Mouse (Mus musculus): Measurements from ENCODE around the gene Kifc3. TPM values are rescaled to one million over a fixed set of nuclear protein-coding genes. Genes with fewer than 3 reads are reported as not detected.
A peak's percentile ranks its signal among the peaks of the same experiment; 100 is the strongest.

Gene Kifc3
- total and polyA plus RNA-seq, 3 experiments: 0.78 to 1.8 (median 1.7) TPM

GRCm38 (mm10) chr8:95075504-95075903, 127.1 kb downstream of the Kifc3 start:
- H3K36me3 ChIP-seq (replicated peaks in 1 of 2; ENCODE audit: control insufficient read depth in 1 of 2, insufficient read depth in 1 of 2, low read length in 1 of 2): no peaks in the 10 kb centered on the region
- no peak for DNase-seq (ENCODE audit: extremely low read depth)
- in situ Hi-C loops (cut with MboI; ENCODE audit: low pct_ligation_motif_present, low pct_unique_long_range_greater_than_20kb, low sequenced_read_pairs) (loop anchor here (10.0 to 25.0 kb wide), 2 partner anchors 131 to 137 kb away; partner anchors contain the start of gene Kifc3), dilution Hi-C loops (cut with MboI; ENCODE audit: extremely low pct_ligation_motif_present, extremely low pct_unique_long_range_greater_than_20kb, low sequenced_read_pairs) (no loop called here)
- H3K4me3 ChIP-seq (replicated peaks in 1 of 3; ENCODE audit: low read depth in 2 of 3, low read length in 2 of 3, poor library complexity in 1 of 3): no peak overlapping the region
- no peaks in the 10 kb centered on the region for H3K9me3 ChIP-seq (replicated peaks; ENCODE audit: low read length)
- TF ChIP-seq ZNF384 (IDR thresholded peaks at IDR 0.05; ENCODE audit: low read depth, low read length): no peak
- no peak for TF ChIP-seq USF2 (conservative IDR thresholded peaks at IDR 0.05; ENCODE audit: low read depth, low read length)
- no peak for TF ChIP-seq KAT2A (IDR thresholded peaks at IDR 0.05; ENCODE audit: insufficient replicate concordance, low read length)
- no peak for TF ChIP-seq MYC (IDR thresholded peaks at IDR 0.05; ENCODE audit: low read depth, low read length)
- TF ChIP-seq EP300 (IDR thresholded peaks at IDR 0.05; ENCODE audit: low read length): no peak
- TF ChIP-seq NELFE (IDR thresholded peaks at IDR 0.05; ENCODE audit: low read depth, low read length): no peak
- no peak for TF ChIP-seq BHLHE40 (IDR thresholded peaks at IDR 0.05; ENCODE audit: low read depth, low read length)
- TF ChIP-seq USF1 (IDR thresholded peaks at IDR 0.05; ENCODE audit: low read depth, low read length): no peak
- H3K27me3 ChIP-seq (replicated peaks): peaks cover 76% of the 10 kb centered on the region
- H3K9ac ChIP-seq (ENCODE audit: insufficient read depth, low read depth): no peak overlapping the region
- H3K4me1 ChIP-seq (ENCODE audit: control insufficient read depth in 1 of 2, insufficient read depth in 2 of 2): 0 out of 4 replicates have a peak, but pooled peaks cover 0 to 6% of the 10 kb centered on the region in 2 experiments
- no peak overlapping the region for H3K27ac ChIP-seq (ENCODE audit: insufficient read depth, low read depth)
- no peaks in the 10 kb centered on the region for H3K79me2 ChIP-seq (replicated peaks; ENCODE audit: control insufficient read depth, extremely low read depth, insufficient read depth, poor library complexity, severe bottlenecking)
- H3K4me2 ChIP-seq (ENCODE audit: insufficient read depth, low read depth, poor library complexity, severe bottlenecking): no peak overlapping the region

- TF ChIP-seq RAD21 (IDR thresholded peaks at IDR 0.05; ENCODE audit: low read depth, low read length) (peak; percentile 15), CTCF (conservative IDR thresholded peaks at IDR 0.05 in 1 of 2, IDR thresholded peaks at IDR 0.05 in 1 of 2; ENCODE audit: low read depth in 2 of 2, low read length in 2 of 2) (peak; percentile 65 to 74; a peak in 3 of 4 replicates), ZNF384 (IDR thresholded peaks at IDR 0.05; ENCODE audit: low read depth, low read length) (no peak), SMC3 (IDR thresholded peaks at IDR 0.05; ENCODE audit: low read depth, low read length) (peak; percentile 55; the same call in 1 of the 2 replicates)
- no peaks in the 10 kb centered on the region for H3K79me2 ChIP-seq (replicated peaks; ENCODE audit: control insufficient read depth, extremely low read depth, insufficient read depth, poor library complexity, severe bottlenecking)
- no peak overlapping the region for H3K4me3 ChIP-seq (replicated peaks in 1 of 3; ENCODE audit: low read depth in 2 of 3, low read length in 2 of 3, poor library complexity in 1 of 3)
- dilution Hi-C loops (cut with MboI; ENCODE audit: extremely low pct_ligation_motif_present, extremely low pct_unique_long_range_greater_than_20kb, low sequenced_read_pairs): no loop called here
- H3K4me2 ChIP-seq (ENCODE audit: insufficient read depth, low read depth, poor library complexity, severe bottlenecking): peak overlapping the region; percentile 60; the same call in 1 of the 2 replicates
- H3K27me3 ChIP-seq (replicated peaks): peaks cover 68% of the 10 kb centered on the region
- H3K9ac ChIP-seq (ENCODE audit: insufficient read depth, low read depth): no peak overlapping the region
- no peak overlapping the region for H3K27ac ChIP-seq (ENCODE audit: insufficient read depth, low read depth)
- peaks cover 0 to 10% of the 10 kb centered on the region in 2 experiments; a peak in 2 of 4 replicates for H3K4me1 ChIP-seq (ENCODE audit: control insufficient read depth in 1 of 2, insufficient read depth in 2 of 2)
- in situ Hi-C loops (cut with MboI; ENCODE audit: low pct_ligation_motif_present, low pct_unique_long_range_greater_than_20kb, low sequenced_read_pairs): no loop called here
- no peaks in the 10 kb centered on the region for H3K9me3 ChIP-seq (replicated peaks; ENCODE audit: low read length)
- H3K36me3 ChIP-seq (replicated peaks in 1 of 2; ENCODE audit: control insufficient read depth in 1 of 2, insufficient read depth in 1 of 2, low read length in 1 of 2): no peaks in the 10 kb centered on the region
- peak; percentile 66 for DNase-seq (ENCODE audit: extremely low read depth)
Measured at GRCm38 (mm10) chr8:95067582-95067981, 135.0 kb downstream of the Kifc3 start.

GRCm38 (mm10) chr8:95064531-95064930, 138.1 kb downstream of the Kifc3 start:
- H3K27me3 ChIP-seq (replicated peaks): peaks cover 51% of the 10 kb centered on the region
- H3K27ac ChIP-seq (ENCODE audit: insufficient read depth, low read depth): no peak overlapping the region
- dilution Hi-C loops (cut with MboI; ENCODE audit: extremely low pct_ligation_motif_present, extremely low pct_unique_long_range_greater_than_20kb, low sequenced_read_pairs): no loop called here
- H3K79me2 ChIP-seq (replicated peaks; ENCODE audit: control insufficient read depth, extremely low read depth, insufficient read depth, poor library complexity, severe bottlenecking): no peaks in the 10 kb centered on the region
- H3K4me1 ChIP-seq (ENCODE audit: control insufficient read depth in 1 of 2, insufficient read depth in 2 of 2): peaks cover 0 to 10% of the 10 kb centered on the region in 2 experiments; a peak in 2 of 4 replicates
- DNase-seq (ENCODE audit: extremely low read depth): no peak
- no peak for TF ChIP-seq GABPA (IDR thresholded peaks at IDR 0.05; ENCODE audit: insufficient replicate concordance, low read depth, low read length)
- no peak for TF ChIP-seq POLR2AphosphoS2 (IDR thresholded peaks at IDR 0.05; ENCODE audit: low read depth, low read length)
- no peak for TF ChIP-seq USF1 (IDR thresholded peaks at IDR 0.05; ENCODE audit: low read depth, low read length)
- TF ChIP-seq ELF1 (IDR thresholded peaks at IDR 0.05; ENCODE audit: low read depth, low read length): no peak
- TF ChIP-seq ZC3H11A (IDR thresholded peaks at IDR 0.05; ENCODE audit: low read depth, low read length): no peak
- TF ChIP-seq JUND (conservative IDR thresholded peaks at IDR 0.05; ENCODE audit: low read depth, low read length): no peak
- TF ChIP-seq MXI1 (IDR thresholded peaks at IDR 0.05; ENCODE audit: low read depth, low read length): no peak
- no peak overlapping the region for H3K4me3 ChIP-seq (replicated peaks in 1 of 3; ENCODE audit: low read depth in 2 of 3, low read length in 2 of 3, poor library complexity in 1 of 3)
- H3K4me2 ChIP-seq (ENCODE audit: insufficient read depth, low read depth, poor library complexity, severe bottlenecking): no peak overlapping the region
- H3K9me3 ChIP-seq (replicated peaks; ENCODE audit: low read length): peaks cover 7% of the 10 kb centered on the region
- no peak overlapping the region for H3K9ac ChIP-seq (ENCODE audit: insufficient read depth, low read depth)
- no peaks in the 10 kb centered on the region for H3K36me3 ChIP-seq (replicated peaks in 1 of 2; ENCODE audit: control insufficient read depth in 1 of 2, insufficient read depth in 1 of 2, low read length in 1 of 2)
- in situ Hi-C loops (cut with MboI; ENCODE audit: low pct_ligation_motif_present, low pct_unique_long_range_greater_than_20kb, low sequenced_read_pairs): no loop called here

Data from CH12.LX (cell line).